Mouse (Mus musculus): ENCODE data around the gene Atf4. TPM values are rescaled to one million over a fixed set of nuclear protein-coding genes. Genes with fewer than 3 reads are reported as not detected.

Gene Atf4
- polyA plus RNA-seq, 1 experiment from 2014 or later, result 124 TPM

GRCm38 (mm10) chr15:80254207-80254606 lies 777 bp upstream of the Atf4 start:
- peak overlapping the region; percentile 80 for H3K9ac ChIP-seq
- no peaks in the 10 kb centered on the region for H3K9me3 ChIP-seq

GRCm38 (mm10) chr15:80255646-80256121 lies 700 bp downstream of the Atf4 start:
- under 1% methylated on average over 51 of the region's 51 CpGs for WGBS
- Histone ChIP-seq H3K36me3 (peaks cover 59% of the 10 kb centered on the region), H3K9me3 (no peaks in the 10 kb centered on the region), H3K27ac (peak overlapping the region; percentile 98), H3K4me2 (replicated peaks) (peak overlapping the region; percentile 96), H3K4me1 (peaks cover 67% of the 10 kb centered on the region), H3K27me3 (no peaks in the 10 kb centered on the region), H3K4me3 (peak overlapping the region; percentile 100), H3K9ac (peak overlapping the region; percentile 100)
- ATAC-seq (ENCODE audit: low FRiP score, low read depth), result peak; percentile 31

More at GRCm38 (mm10) chr15:80254207-80254606, 777 bp upstream of the Atf4 start:
- Histone ChIP-seq H3K36me3 (peaks cover 59% of the 10 kb centered on the region), H3K4me1 (peaks cover 64% of the 10 kb centered on the region), H3K27ac (peak overlapping the region; percentile 98), H3K4me2 (replicated peaks) (peak overlapping the region; percentile 96), H3K4me3 (peak overlapping the region; percentile 100), H3K27me3 (no peaks in the 10 kb centered on the region)
- no peak for ATAC-seq (ENCODE audit: low FRiP score, low read depth)
- 28% methylated on average over 6 of the region's 6 CpGs for WGBS

- ATAC-seq (ENCODE audit: low FRiP score, low read depth), result no peak
- H3K27me3 ChIP-seq, result no peaks in the 10 kb centered on the region
- H3K9me3 ChIP-seq, result no peaks in the 10 kb centered on the region
- peak overlapping the region; percentile 96 for H3K4me2 ChIP-seq (replicated peaks)
- WGBS, result 9% methylated on average over 16 of the region's 16 CpGs
- peaks cover 57% of the 10 kb centered on the region for H3K36me3 ChIP-seq
- peaks cover 65% of the 10 kb centered on the region for H3K4me1 ChIP-seq
- peak overlapping the region; percentile 100 for H3K9ac ChIP-seq
- peak overlapping the region; percentile 98 for H3K27ac ChIP-seq
- H3K4me3 ChIP-seq, result peak overlapping the region; percentile 100
Measured at GRCm38 (mm10) chr15:80256242-80256641, 1.3 kb downstream of the Atf4 start.

GRCm38 (mm10) chr15:80256656-80257601 lies 1.9 kb downstream of the Atf4 start:
- Histone ChIP-seq H3K4me1 (peaks cover 60% of the 10 kb centered on the region), H3K4me2 (replicated peaks) (peak overlapping the region; percentile 96), H3K4me3 (peak overlapping the region; percentile 100), H3K36me3 (peaks cover 51% of the 10 kb centered on the region), H3K9ac (peak overlapping the region; percentile 100), H3K27me3 (no peaks in the 10 kb centered on the region), H3K9me3 (no peaks in the 10 kb centered on the region), H3K27ac (peak overlapping the region; percentile 98)
- ATAC-seq (ENCODE audit: low FRiP score, low read depth), result no peak
- WGBS, result 59% methylated on average over 12 of the region's 12 CpGs

GRCm38 (mm10) chr15:80257602-80258239 lies 2.7 kb downstream of the Atf4 start:
- Histone ChIP-seq H3K4me3 (peak overlapping the region; percentile 100), H3K4me2 (replicated peaks) (peak overlapping the region; percentile 96), H3K36me3 (peaks cover 50% of the 10 kb centered on the region), H3K27ac (peak overlapping the region; percentile 98; the same call in 1 of the 2 replicates), H3K9ac (peak overlapping the region; percentile 35; the same call in 1 of the 2 replicates), H3K4me1 (peaks cover 56% of the 10 kb centered on the region), H3K27me3 (no peaks in the 10 kb centered on the region), H3K9me3 (no peaks in the 10 kb centered on the region)
- 24% methylated on average over 4 of the region's 4 CpGs for whole genome bisulfite sequencing
- ATAC-seq (ENCODE audit: low FRiP score, low read depth), result no peak

GRCm38 (mm10) chr15:80258240-80259170 lies 3.5 kb downstream of the Atf4 start:
- H3K27me3 ChIP-seq, result no peaks in the 10 kb centered on the region
- no peaks in the 10 kb centered on the region for H3K9me3 ChIP-seq
- 44% methylated on average over 11 of the region's 11 CpGs for WGBS
- H3K4me2 ChIP-seq (replicated peaks), result peak overlapping the region; percentile 96; the same call in 1 of the 2 replicates
- peaks cover 50% of the 10 kb centered on the region for H3K36me3 ChIP-seq
- H3K27ac ChIP-seq, result peak overlapping the region; percentile 98; the same call in 1 of the 2 replicates
- ATAC-seq (ENCODE audit: low FRiP score, low read depth), result no peak
- peak overlapping the region; percentile 35; the same call in 1 of the 2 replicates for H3K9ac ChIP-seq
- peak overlapping the region; percentile 100 for H3K4me3 ChIP-seq
- peaks cover 56% of the 10 kb centered on the region for H3K4me1 ChIP-seq

GRCm38 (mm10) chr15:80259406-80260045 lies 4.5 kb downstream of the Atf4 start:
- H3K4me3 ChIP-seq, result 0 out of 2 replicates have a peak overlapping the region, but pooled peaks have one; percentile 5
- no peak for ATAC-seq (ENCODE audit: low FRiP score, low read depth)
- WGBS, result 84% methylated on average over 8 of the region's 8 CpGs

GRCm38 (mm10) chr15:80260677-80261076 lies 5.7 kb downstream of the Atf4 start:
- no peak for ATAC-seq (ENCODE audit: low FRiP score, low read depth)
- peaks cover 50% of the 10 kb centered on the region for H3K4me1 ChIP-seq
- H3K9ac ChIP-seq, result no peak overlapping the region
- no peaks in the 10 kb centered on the region for H3K9me3 ChIP-seq
- peaks cover 50% of the 10 kb centered on the region for H3K36me3 ChIP-seq
- WGBS, result 11% methylated on average over 3 of the region's 3 CpGs
- no peak overlapping the region for H3K4me3 ChIP-seq
- H3K4me2 ChIP-seq (replicated peaks), result no peak overlapping the region
- no peak overlapping the region for H3K27ac ChIP-seq
- no peaks in the 10 kb centered on the region for H3K27me3 ChIP-seq

More at GRCm38 (mm10) chr15:80259406-80260045, 4.5 kb downstream of the Atf4 start:
- Histone ChIP-seq H3K9me3 (no peaks in the 10 kb centered on the region), H3K4me1 (peaks cover 49% of the 10 kb centered on the region), H3K9ac (no peak overlapping the region), H3K4me2 (replicated peaks) (no peak overlapping the region), H3K36me3 (peaks cover 50% of the 10 kb centered on the region), H3K27me3 (no peaks in the 10 kb centered on the region), H3K27ac (peak overlapping the region; percentile 98; the same call in 1 of the 2 replicates)

GRCm38 (mm10) chr15:80261100-80261499 lies 6.1 kb downstream of the Atf4 start:
- H3K9ac ChIP-seq, result no peak overlapping the region
- WGBS, result 82% methylated on average over 7 of the region's 7 CpGs
- H3K4me1 ChIP-seq, result peaks cover 50% of the 10 kb centered on the region
- H3K27ac ChIP-seq, result no peak overlapping the region
- H3K36me3 ChIP-seq, result peaks cover 48% of the 10 kb centered on the region
- no peak overlapping the region for H3K4me3 ChIP-seq
- no peak overlapping the region for H3K4me2 ChIP-seq (replicated peaks)
- no peaks in the 10 kb centered on the region for H3K27me3 ChIP-seq
- ATAC-seq (ENCODE audit: low FRiP score, low read depth), result no peak
- H3K9me3 ChIP-seq, result no peaks in the 10 kb centered on the region

GRCm38 (mm10) chr15:80263610-80264575 lies 8.9 kb downstream of the Atf4 start, which contains the start of gene Rps19bp1:
Gene Rps19bp1 (minus strand): TSS chr15:80264315.
- peak within 1 kb of the TSS; percentile 44 for H3K27ac ChIP-seq
- H3K4me3 ChIP-seq, result peak within 1 kb of the TSS; percentile 89
- peak; percentile 92 for ATAC-seq (ENCODE audit: low FRiP score, low read depth)
- WGBS, result 1% methylated on average over 64 of the region's 66 CpGs
- H3K4me1 ChIP-seq, result peaks cover 22% of the 10 kb centered on the region
- peaks cover 25% of the 10 kb centered on the region for H3K36me3 ChIP-seq
- H3K4me2 ChIP-seq (replicated peaks), result peak within 1 kb of the TSS; percentile 92
- no peaks in the 10 kb centered on the region for H3K27me3 ChIP-seq
- no peaks in the 10 kb centered on the region for H3K9me3 ChIP-seq
- peak within 1 kb of the TSS; percentile 89 for H3K9ac ChIP-seq
